Mouse (Mus musculus) midbrain, embryonic 12.5 days (tissue): Measurements from ENCODE around the gene Pga5. TPM values are rescaled to one million over a fixed set of nuclear protein-coding genes. Genes with fewer than 3 reads are reported as not detected.
A peak's percentile ranks its signal among the peaks of the same experiment; 100 is the strongest.

ENCODE experiments used
- ATAC-seq: fragments of 200-750 bp; cut with Nextera tagmentation; 2 replicates; pipeline ENCODE4 v1.8.0; 2017; ENCODE audit warnings: low read depth, moderate TSS enrichment, moderate library complexity; ENCODE audit not compliant: low FRiP score
- H3K27ac ChIP-seq: fragments of 300-500 bp; sonication (generic); replicated peaks from 2 replicates; pipeline ENCODE4 v1.5.1; 2016; ENCODE audit warnings: mild to moderate bottlenecking
- H3K27me3 ChIP-seq: fragments of 300-500 bp; sonication (generic); 2 replicates; pipeline ENCODE4 v1.6.1; 2016; ENCODE audit warnings: mild to moderate bottlenecking
- H3K36me3 ChIP-seq: fragments of 300-500 bp; sonication (generic); 2 replicates; pipeline ENCODE4 v1.6.1; 2016
- H3K4me1 ChIP-seq: fragments of 300-500 bp; sonication (generic); 2 replicates; pipeline ENCODE4 v1.6.1; 2016
- H3K4me2 ChIP-seq: fragments of 300-500 bp; sonication (generic); replicated peaks from 2 replicates; pipeline ENCODE4 v1.6.1; 2016; ENCODE audit warnings: mild to moderate bottlenecking, moderate library complexity
- H3K4me3 ChIP-seq: fragments of 300-500 bp; sonication (generic); 2 replicates; pipeline ENCODE4 v1.5.1; 2016; ENCODE audit warnings: mild to moderate bottlenecking
- H3K9ac ChIP-seq: fragments of 300-500 bp; sonication (generic); replicated peaks from 2 replicates; pipeline ENCODE4 v1.6.1; 2016; ENCODE audit warnings: mild to moderate bottlenecking, moderate library complexity
- H3K9me3 ChIP-seq: fragments of 300-500 bp; sonication (generic); 2 replicates; pipeline ENCODE4 v1.6.1; 2016; ENCODE audit warnings: mild to moderate bottlenecking
- WGBS: fragments of 180-500 bp; shearing (Covaris S2); methylation state at CpG from one replicate; pipeline ENCODE4 v1.1.7; 2016; 5-methylcytosine and 5-hydroxymethylcytosine counted together
- polyA plus RNA-seq: library from polyadenylated mRNA; unstranded; fragments of >200 nt; fragmentation: Nextera tagmentation; extraction: Ambion mirVana; gene quantifications from 2 replicates; pipeline ENCODE4 v1.2.1, GENCODE M21; 2016

The Pga5 gene
- polyA plus RNA-seq, 1 experiment from 2014 or later, result not detected

- Histone ChIP-seq H3K9me3 (no peaks in the 10 kb centered on the region), H3K36me3 (no peaks in the 10 kb centered on the region), H3K9ac (no peak overlapping the region), H3K4me1 (no peaks in the 10 kb centered on the region), H3K4me2 (no peak overlapping the region), H3K27ac (no peak overlapping the region), H3K4me3 (no peak overlapping the region), H3K27me3 (no peaks in the 10 kb centered on the region)
- WGBS, result 81% methylated on average over 5 of the region's 5 CpGs
- no peak for ATAC-seq
Observed at GRCm38 (mm10) chr19:10657742-10658141, 20.1 kb downstream of the Pga5 start.

DNA sequence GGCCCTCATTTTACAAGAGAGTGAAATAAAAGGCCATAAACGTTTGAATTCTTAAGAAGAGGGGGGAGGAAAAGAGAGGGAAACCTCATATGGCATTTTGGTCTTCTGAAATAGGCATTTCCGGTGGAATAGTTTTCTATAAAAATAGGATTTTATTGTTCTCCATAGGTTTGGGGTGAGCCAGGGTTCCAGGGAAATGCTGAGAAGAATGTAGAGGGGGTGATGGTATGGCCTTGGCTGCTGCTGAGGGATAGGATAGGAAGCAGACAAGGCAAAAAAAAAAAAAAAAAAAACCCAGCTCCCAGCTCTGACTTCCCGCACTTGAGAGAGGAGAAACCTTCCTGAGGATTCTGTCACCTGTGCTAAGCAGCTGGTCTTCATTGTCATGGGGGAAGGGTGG is 21.8 kb downstream of the Pga5 start:
- 63% methylated on average over 3 of the region's 3 CpGs for WGBS
- H3K9ac ChIP-seq, result no peak overlapping the region
- no peaks in the 10 kb centered on the region for H3K27me3 ChIP-seq
- no peaks in the 10 kb centered on the region for H3K36me3 ChIP-seq
- no peak overlapping the region for H3K4me2 ChIP-seq
- H3K27ac ChIP-seq, result no peak overlapping the region
- H3K9me3 ChIP-seq, result no peaks in the 10 kb centered on the region
- no peaks in the 10 kb centered on the region for H3K4me1 ChIP-seq
- ATAC-seq, result no peak
- no peak overlapping the region for H3K4me3 ChIP-seq

DNA sequence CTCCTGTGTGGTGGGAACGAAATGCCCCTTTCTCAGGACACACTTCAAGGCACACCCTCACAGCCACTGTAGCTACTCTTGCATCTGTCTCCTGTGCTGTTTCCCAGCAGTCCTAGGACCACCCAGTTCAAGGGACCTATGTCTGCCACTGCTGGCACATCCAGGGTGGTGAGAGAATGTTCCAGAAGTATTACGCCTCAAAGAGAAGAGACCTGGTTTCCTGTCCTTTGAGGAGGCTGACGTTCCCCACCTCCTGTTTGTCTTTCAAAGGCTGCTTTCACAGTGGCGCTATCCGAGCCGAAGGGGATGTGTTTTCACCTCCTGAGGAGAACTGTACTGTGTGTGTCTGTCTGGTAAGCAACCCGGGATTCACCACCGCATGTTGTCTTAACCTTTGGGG is 29.7 kb downstream of the Pga5 start:
- 74% methylated on average over 8 of the region's 8 CpGs for WGBS
- no peaks in the 10 kb centered on the region for H3K9me3 ChIP-seq
- H3K4me1 ChIP-seq, result no peaks in the 10 kb centered on the region
- H3K27me3 ChIP-seq, result no peaks in the 10 kb centered on the region
- ATAC-seq, result no peak
- H3K4me2 ChIP-seq, result no peak overlapping the region
- no peak overlapping the region for H3K4me3 ChIP-seq
- no peak overlapping the region for H3K27ac ChIP-seq
- no peak overlapping the region for H3K9ac ChIP-seq
- H3K36me3 ChIP-seq, result no peaks in the 10 kb centered on the region

GRCm38 (mm10) chr19:10645616-10646015 is 32.3 kb downstream of the Pga5 start:
- Histone ChIP-seq H3K9me3 (no peaks in the 10 kb centered on the region), H3K4me1 (no peaks in the 10 kb centered on the region), H3K27me3 (no peaks in the 10 kb centered on the region), H3K4me2 (no peak overlapping the region), H3K27ac (no peak overlapping the region), H3K36me3 (no peaks in the 10 kb centered on the region), H3K4me3 (no peak overlapping the region), H3K9ac (no peak overlapping the region)
- WGBS, result 87% methylated on average over 2 of the region's 2 CpGs
- ATAC-seq, result no peak

DNA sequence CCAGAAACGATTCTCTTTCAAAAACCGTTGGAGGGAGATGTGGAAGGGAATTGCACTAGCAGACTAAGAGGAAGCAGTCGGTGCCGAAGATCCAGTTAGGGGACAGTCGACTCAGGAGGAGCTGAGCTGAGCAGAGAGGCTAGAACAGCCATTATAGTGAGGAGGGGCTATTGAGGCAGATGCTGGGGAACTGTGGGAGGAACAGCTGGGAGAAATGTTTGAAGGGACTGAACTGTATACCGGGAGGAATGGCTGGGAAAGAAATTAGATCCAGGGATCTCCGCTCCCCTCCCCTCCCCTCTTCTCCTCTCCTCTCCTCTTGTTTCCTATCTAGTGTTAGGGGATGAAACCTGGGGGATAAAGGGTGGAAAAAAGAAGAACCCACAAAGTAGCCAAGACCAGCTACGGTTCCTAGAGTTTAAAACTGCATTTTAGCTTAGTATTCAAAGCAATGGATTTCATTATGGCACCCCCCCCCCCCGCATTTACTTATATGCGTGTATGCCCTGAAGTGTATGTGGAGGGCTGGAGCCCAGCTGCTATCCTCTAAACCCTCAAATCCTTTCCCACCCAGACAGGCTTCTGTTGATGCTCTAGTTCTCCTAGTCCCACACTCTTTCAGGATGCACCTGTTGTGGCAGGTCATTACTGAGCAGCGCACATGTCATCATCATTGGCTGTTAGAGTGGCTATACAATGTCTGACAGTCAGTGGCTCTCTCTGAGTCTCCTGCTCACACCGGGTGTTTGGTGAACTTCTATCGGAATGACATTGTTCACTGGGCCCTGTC is 37.1 kb downstream of the Pga5 start:
- Histone ChIP-seq H3K27me3 (peaks cover 3% of the 10 kb centered on the region), H3K4me1 (no peaks in the 10 kb centered on the region), H3K9ac (no peak overlapping the region), H3K4me3 (no peak overlapping the region), H3K27ac (no peak overlapping the region), H3K9me3 (no peaks in the 10 kb centered on the region), H3K36me3 (no peaks in the 10 kb centered on the region), H3K4me2 (no peak overlapping the region)
- no peak for ATAC-seq
- 51% methylated on average over 13 of the region's 13 CpGs for WGBS

GRCm38 (mm10) chr19:10640080-10640479 is 37.8 kb downstream of the Pga5 start:
- peaks cover 9% of the 10 kb centered on the region for H3K27me3 ChIP-seq
- H3K4me1 ChIP-seq, result peaks cover 3% of the 10 kb centered on the region
- 28% methylated on average over 5 of the region's 5 CpGs for WGBS
- H3K4me2 ChIP-seq, result no peak overlapping the region
- no peaks in the 10 kb centered on the region for H3K36me3 ChIP-seq
- H3K9ac ChIP-seq, result no peak overlapping the region
- H3K4me3 ChIP-seq, result no peak overlapping the region
- ATAC-seq, result no peak
- H3K9me3 ChIP-seq, result no peaks in the 10 kb centered on the region
- H3K27ac ChIP-seq, result no peak overlapping the region

- Histone ChIP-seq H3K4me3 (no peak overlapping the region), H3K4me2 (no peak overlapping the region), H3K36me3 (no peaks in the 10 kb centered on the region), H3K4me1 (peaks cover 14% of the 10 kb centered on the region), H3K9ac (no peak overlapping the region), H3K9me3 (no peaks in the 10 kb centered on the region), H3K27me3 (peaks cover 21% of the 10 kb centered on the region), H3K27ac (no peak overlapping the region)
- no peak for ATAC-seq
- 72% methylated on average over 7 of the region's 7 CpGs for WGBS
Observed at GRCm38 (mm10) chr19:10637840-10638239, 40.0 kb downstream of the Pga5 start.

GRCm38 (mm10) chr19:10634872-10635318 is 43.0 kb downstream of the Pga5 start:
- H3K9me3 ChIP-seq, result no peaks in the 10 kb centered on the region
- peaks cover 14% of the 10 kb centered on the region for H3K4me1 ChIP-seq
- peak; percentile 79 for ATAC-seq
- peaks cover 21% of the 10 kb centered on the region for H3K27me3 ChIP-seq
- WGBS, result 6% methylated on average over 21 of the region's 21 CpGs
- no peak overlapping the region for H3K27ac ChIP-seq
- peak overlapping the region; percentile 43 for H3K9ac ChIP-seq
- peak overlapping the region; percentile 42 for H3K4me3 ChIP-seq
- H3K36me3 ChIP-seq, result peaks cover 21% of the 10 kb centered on the region
- peak overlapping the region; percentile 66 for H3K4me2 ChIP-seq

DNA sequence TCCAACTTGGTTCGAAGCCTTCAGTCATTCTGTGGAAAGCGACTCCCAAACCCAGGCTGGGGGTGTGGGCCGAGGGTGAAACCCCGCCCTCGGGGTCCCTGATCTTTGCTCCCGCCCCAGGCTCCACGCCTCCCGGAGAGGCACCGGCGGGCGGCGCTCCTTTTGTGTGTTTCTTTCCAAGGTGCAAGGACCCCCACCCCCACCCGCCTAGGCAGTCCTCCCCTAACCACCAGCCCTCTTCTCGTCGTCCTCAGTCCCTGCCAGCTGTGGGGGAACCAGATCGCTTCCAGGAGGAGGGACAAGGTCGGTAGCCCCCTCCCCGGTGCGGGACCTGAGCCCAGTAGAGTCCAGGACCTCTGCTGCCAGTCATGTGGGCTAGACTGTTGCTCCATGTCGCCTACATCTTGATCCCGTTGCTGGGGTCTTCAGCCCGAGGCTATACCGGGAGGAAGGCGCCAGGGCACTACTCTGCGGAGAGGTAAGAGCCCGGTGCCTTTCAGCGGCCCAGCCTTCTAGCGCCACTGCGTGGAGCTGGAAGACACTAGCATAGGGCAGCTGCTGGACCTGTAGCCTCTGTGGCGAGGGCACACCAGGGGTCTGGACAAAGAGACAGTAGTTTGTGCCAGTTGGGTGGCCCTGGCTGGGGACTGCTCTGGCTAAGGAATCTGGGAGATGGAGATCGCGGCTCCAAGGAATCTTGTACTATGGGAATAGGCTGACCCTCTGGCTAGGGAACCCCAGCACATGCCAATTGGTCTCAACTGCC is 43.6 kb downstream of the Pga5 start, which contains the start of gene Vwce:
Vwce (plus strand) TSS at position 108 of the 766 bp plus-strand sequence.
- Histone ChIP-seq H3K36me3 (peaks cover 27% of the 10 kb centered on the region), H3K27ac (no peak within 1 kb of the TSS), H3K4me2 (peak within 1 kb of the TSS; percentile 66), H3K4me3 (peak within 1 kb of the TSS; percentile 42), H3K4me1 (peaks cover 14% of the 10 kb centered on the region), H3K9me3 (no peaks in the 10 kb centered on the region), H3K27me3 (peaks cover 21% of the 10 kb centered on the region), H3K9ac (peak within 1 kb of the TSS; percentile 43)
- peak; percentile 88 for ATAC-seq
- 3% methylated on average over 32 of the region's 32 CpGs for WGBS

Other genes with a start within 250 kb of the Pga5 start
- gene Lrrc10b, start 220.6 kb downstream of the Pga5 start, polyA plus RNA-seq, result 0.36 and 1.2 TPM in 2 replicates
- gene Ppp1r32, start 195.1 kb downstream of the Pga5 start, polyA plus RNA-seq, result 0.27 and 1.1 TPM in 2 replicates
- gene Cpsf7, start 152.8 kb downstream of the Pga5 start, polyA plus RNA-seq, result 61.8 and 67.6 TPM in 2 replicates
- 54.8 and 54.9 TPM in 2 replicates for gene Sdhaf2, start 151.9 kb downstream of the Pga5 start, polyA plus RNA-seq
- gene Tmem216, start 121.8 kb downstream of the Pga5 start, polyA plus RNA-seq, result 52.3 and 58.5 TPM in 2 replicates
- 15.6 and 16.7 TPM in 2 replicates for gene Cyb561a3, start 100.9 kb downstream of the Pga5 start, polyA plus RNA-seq
- gene Tmem138, start 100.7 kb downstream of the Pga5 start, polyA plus RNA-seq, result 50.4 and 52.5 TPM in 2 replicates
- 406 and 413 TPM in 2 replicates for gene Ddb1, start 72.7 kb downstream of the Pga5 start, polyA plus RNA-seq
- gene Tkfc, start 72.4 kb downstream of the Pga5 start, polyA plus RNA-seq, result 22.9 and 25.0 TPM in 2 replicates
- gene Vwce, start 43.9 kb downstream of the Pga5 start, polyA plus RNA-seq, result 0.33 and 0.54 TPM in 2 replicates
- gene Vps37c, start 10.7 kb upstream of the Pga5 start, polyA plus RNA-seq, result 30.5 and 31.9 TPM in 2 replicates
- 0.27 and 0.32 TPM in 2 replicates for gene Cd5, start 60.9 kb upstream of the Pga5 start, polyA plus RNA-seq
- not detected in 2 replicates for gene Cd6, start 152.0 kb upstream of the Pga5 start, polyA plus RNA-seq
- gene Slc15a3, start 161.7 kb upstream of the Pga5 start, polyA plus RNA-seq, result 0.12 and 0.29 TPM in 2 replicates
- gene Tmem132a, start 191.9 kb upstream of the Pga5 start, polyA plus RNA-seq, result 146 and 150 TPM in 2 replicates
- 36.4 and 40.3 TPM in 2 replicates for gene Tmem109, start 203.9 kb upstream of the Pga5 start, polyA plus RNA-seq
- gene Prpf19, start 217.2 kb upstream of the Pga5 start, polyA plus RNA-seq, result 39.1 and 41.1 TPM in 2 replicates
- gene Zp1, start 242.6 kb upstream of the Pga5 start, polyA plus RNA-seq, result 0.38 TPM in 1 of 2 replicates, not detected in the other